Mouse (Mus musculus): ENCODE measurements around the gene Zfp740. TPM values are rescaled to one million over a fixed set of nuclear protein-coding genes. Genes with fewer than 3 reads are reported as not detected.

Gene Zfp740
- polyA plus RNA-seq, 1 experiment from 2014 or later, result 49.6 TPM

GRCm38 (mm10) chr15:102203835-102204381 is 859 bp downstream of the Zfp740 start:
- peak overlapping the region; percentile 100 for H3K27ac ChIP-seq (ENCODE audit: low read length)
- peaks cover 32% of the 10 kb centered on the region for H3K4me1 ChIP-seq (ENCODE audit: control insufficient read depth, insufficient read depth, low read length)
- WGBS, result under 1% methylated on average over 43 of the region's 72 CpGs
- no peaks in the 10 kb centered on the region for H3K9me3 ChIP-seq (replicated peaks; ENCODE audit: control insufficient read depth, low read length)
- H3K27me3 ChIP-seq (ENCODE audit: control insufficient read depth, insufficient read depth, low read length), result no peaks in the 10 kb centered on the region
- ATAC-seq (ENCODE audit: insufficient read depth, low FRiP score), result peak; percentile 48
- H3K4me3 ChIP-seq (replicated peaks; ENCODE audit: low read length), result peak overlapping the region; percentile 89
- H3K9ac ChIP-seq (ENCODE audit: low read length), result peak overlapping the region; percentile 99
- peaks cover 11% of the 10 kb centered on the region for H3K36me3 ChIP-seq (ENCODE audit: control insufficient read depth, insufficient read depth, low read length)
- peak overlapping the region; percentile 94 for H3K4me2 ChIP-seq (ENCODE audit: low read depth, low read length)

- Histone ChIP-seq H3K27me3 (ENCODE audit: control insufficient read depth, insufficient read depth, low read length) (no peaks in the 10 kb centered on the region), H3K9ac (ENCODE audit: low read length) (peak within 1 kb of the TSS; percentile 99), H3K4me3 (replicated peaks; ENCODE audit: low read length) (peak within 1 kb of the TSS; percentile 89), H3K4me2 (ENCODE audit: low read depth, low read length) (peak within 1 kb of the TSS; percentile 94), H3K4me1 (ENCODE audit: control insufficient read depth, insufficient read depth, low read length) (peaks cover 32% of the 10 kb centered on the region), H3K36me3 (ENCODE audit: control insufficient read depth, insufficient read depth, low read length) (peaks cover 18% of the 10 kb centered on the region), H3K27ac (ENCODE audit: low read length) (peak within 1 kb of the TSS; percentile 100), H3K9me3 (replicated peaks; ENCODE audit: control insufficient read depth, low read length) (no peaks in the 10 kb centered on the region)
- ATAC-seq (ENCODE audit: insufficient read depth, low FRiP score), result no peak
- 42% methylated on average over 19 of the region's 19 CpGs for WGBS
Measured at GRCm38 (mm10) chr15:102204674-102205505, 1.8 kb downstream of the Zfp740 start, which contains the start of gene Csad. TSS of gene Csad (minus strand) at chr15:102204724.

GRCm38 (mm10) chr15:102205779-102206178 is 2.7 kb downstream of the Zfp740 start:
- no peak for ATAC-seq (ENCODE audit: insufficient read depth, low FRiP score)
- H3K9ac ChIP-seq (ENCODE audit: low read length), result peak overlapping the region; percentile 99
- H3K27ac ChIP-seq (ENCODE audit: low read length), result peak overlapping the region; percentile 19; the same call in 1 of the 2 replicates
- 32% methylated on average over 8 of the region's 8 CpGs for WGBS
- H3K4me2 ChIP-seq (ENCODE audit: low read depth, low read length), result peak overlapping the region; percentile 94
- H3K27me3 ChIP-seq (ENCODE audit: control insufficient read depth, insufficient read depth, low read length), result no peaks in the 10 kb centered on the region
- H3K4me1 ChIP-seq (ENCODE audit: control insufficient read depth, insufficient read depth, low read length), result peaks cover 32% of the 10 kb centered on the region
- no peaks in the 10 kb centered on the region for H3K9me3 ChIP-seq (replicated peaks; ENCODE audit: control insufficient read depth, low read length)
- H3K36me3 ChIP-seq (ENCODE audit: control insufficient read depth, insufficient read depth, low read length), result peaks cover 21% of the 10 kb centered on the region
- peak overlapping the region; percentile 89 for H3K4me3 ChIP-seq (replicated peaks; ENCODE audit: low read length)

- no peak for ATAC-seq (ENCODE audit: insufficient read depth, low FRiP score)
- 74% methylated on average over 3 of the region's 3 CpGs for WGBS
- Histone ChIP-seq H3K4me3 (replicated peaks; ENCODE audit: low read length) (no peak overlapping the region), H3K27me3 (ENCODE audit: control insufficient read depth, insufficient read depth, low read length) (no peaks in the 10 kb centered on the region), H3K9me3 (replicated peaks; ENCODE audit: control insufficient read depth, low read length) (no peaks in the 10 kb centered on the region), H3K36me3 (ENCODE audit: control insufficient read depth, insufficient read depth, low read length) (peaks cover 25% of the 10 kb centered on the region), H3K4me2 (ENCODE audit: low read depth, low read length) (no peak overlapping the region), H3K27ac (ENCODE audit: low read length) (no peak overlapping the region), H3K9ac (ENCODE audit: low read length) (no peak overlapping the region), H3K4me1 (ENCODE audit: control insufficient read depth, insufficient read depth, low read length) (peaks cover 30% of the 10 kb centered on the region)
Measured at GRCm38 (mm10) chr15:102207351-102207750, 4.3 kb downstream of the Zfp740 start.

GRCm38 (mm10) chr15:102208092-102208561 is 5.1 kb downstream of the Zfp740 start:
- no peak for ATAC-seq (ENCODE audit: insufficient read depth, low FRiP score)
- Histone ChIP-seq H3K36me3 (ENCODE audit: control insufficient read depth, insufficient read depth, low read length) (peaks cover 29% of the 10 kb centered on the region), H3K27me3 (ENCODE audit: control insufficient read depth, insufficient read depth, low read length) (no peaks in the 10 kb centered on the region), H3K4me1 (ENCODE audit: control insufficient read depth, insufficient read depth, low read length) (peaks cover 24% of the 10 kb centered on the region), H3K4me2 (ENCODE audit: low read depth, low read length) (no peak overlapping the region), H3K27ac (ENCODE audit: low read length) (no peak overlapping the region), H3K9ac (ENCODE audit: low read length) (no peak overlapping the region), H3K4me3 (replicated peaks; ENCODE audit: low read length) (no peak overlapping the region), H3K9me3 (replicated peaks; ENCODE audit: control insufficient read depth, low read length) (no peaks in the 10 kb centered on the region)
- 59% methylated on average over 9 of the region's 9 CpGs for WGBS

- no peak overlapping the region for H3K9ac ChIP-seq (ENCODE audit: low read length)
- peaks cover 29% of the 10 kb centered on the region for H3K36me3 ChIP-seq (ENCODE audit: control insufficient read depth, insufficient read depth, low read length)
- H3K9me3 ChIP-seq (replicated peaks; ENCODE audit: control insufficient read depth, low read length), result no peaks in the 10 kb centered on the region
- WGBS, result 88% methylated on average over 8 of the region's 8 CpGs
- no peak overlapping the region for H3K4me2 ChIP-seq (ENCODE audit: low read depth, low read length)
- no peak overlapping the region for H3K27ac ChIP-seq (ENCODE audit: low read length)
- H3K4me1 ChIP-seq (ENCODE audit: control insufficient read depth, insufficient read depth, low read length), result peaks cover 24% of the 10 kb centered on the region
- H3K27me3 ChIP-seq (ENCODE audit: control insufficient read depth, insufficient read depth, low read length), result no peaks in the 10 kb centered on the region
- no peak overlapping the region for H3K4me3 ChIP-seq (replicated peaks; ENCODE audit: low read length)
- ATAC-seq (ENCODE audit: insufficient read depth, low FRiP score), result no peak
Measured at GRCm38 (mm10) chr15:102209114-102209513, 6.1 kb downstream of the Zfp740 start.

GRCm38 (mm10) chr15:102210816-102211215 is 7.8 kb downstream of the Zfp740 start:
- WGBS, result 92% methylated on average over 4 of the region's 4 CpGs
- H3K27me3 ChIP-seq (ENCODE audit: control insufficient read depth, insufficient read depth, low read length), result no peaks in the 10 kb centered on the region
- no peak for ATAC-seq (ENCODE audit: insufficient read depth, low FRiP score)

GRCm38 (mm10) chr15:102211895-102212294 is 8.8 kb downstream of the Zfp740 start:
- Histone ChIP-seq H3K4me2 (ENCODE audit: low read depth, low read length) (no peak overlapping the region), H3K36me3 (ENCODE audit: control insufficient read depth, insufficient read depth, low read length) (peaks cover 26% of the 10 kb centered on the region)

More at GRCm38 (mm10) chr15:102210816-102211215, 7.8 kb downstream of the Zfp740 start:
- no peak overlapping the region for H3K4me3 ChIP-seq (replicated peaks; ENCODE audit: low read length)
- H3K4me1 ChIP-seq (ENCODE audit: control insufficient read depth, insufficient read depth, low read length), result peaks cover 11% of the 10 kb centered on the region
- H3K27ac ChIP-seq (ENCODE audit: low read length), result no peak overlapping the region
- H3K4me2 ChIP-seq (ENCODE audit: low read depth, low read length), result no peak overlapping the region
- H3K9me3 ChIP-seq (replicated peaks; ENCODE audit: control insufficient read depth, low read length), result no peaks in the 10 kb centered on the region
- H3K36me3 ChIP-seq (ENCODE audit: control insufficient read depth, insufficient read depth, low read length), result peaks cover 26% of the 10 kb centered on the region
- H3K9ac ChIP-seq (ENCODE audit: low read length), result no peak overlapping the region

GRCm38 (mm10) chr15:102214132-102214531 is 11.1 kb downstream of the Zfp740 start:
- H3K9ac ChIP-seq (ENCODE audit: low read length), result no peak overlapping the region
- H3K4me2 ChIP-seq (ENCODE audit: low read depth, low read length), result no peak overlapping the region
- WGBS, result 41% methylated on average over 2 of the region's 2 CpGs
- H3K4me3 ChIP-seq (replicated peaks; ENCODE audit: low read length), result no peak overlapping the region
- no peak overlapping the region for H3K27ac ChIP-seq (ENCODE audit: low read length)
- no peak for ATAC-seq (ENCODE audit: insufficient read depth, low FRiP score)
- no peaks in the 10 kb centered on the region for H3K4me1 ChIP-seq (ENCODE audit: control insufficient read depth, insufficient read depth, low read length)
- H3K36me3 ChIP-seq (ENCODE audit: control insufficient read depth, insufficient read depth, low read length), result peaks cover 16% of the 10 kb centered on the region
- H3K9me3 ChIP-seq (replicated peaks; ENCODE audit: control insufficient read depth, low read length), result no peaks in the 10 kb centered on the region
- no peaks in the 10 kb centered on the region for H3K27me3 ChIP-seq (ENCODE audit: control insufficient read depth, insufficient read depth, low read length)

More at GRCm38 (mm10) chr15:102211895-102212294, 8.8 kb downstream of the Zfp740 start:
- Histone ChIP-seq H3K4me1 (ENCODE audit: control insufficient read depth, insufficient read depth, low read length) (peaks cover 4% of the 10 kb centered on the region; the same call in 1 of the 2 replicates), H3K9me3 (replicated peaks; ENCODE audit: control insufficient read depth, low read length) (no peaks in the 10 kb centered on the region), H3K27me3 (ENCODE audit: control insufficient read depth, insufficient read depth, low read length) (no peaks in the 10 kb centered on the region), H3K27ac (ENCODE audit: low read length) (no peak overlapping the region), H3K4me3 (replicated peaks; ENCODE audit: low read length) (no peak overlapping the region), H3K9ac (ENCODE audit: low read length) (no peak overlapping the region)
- no peak for ATAC-seq (ENCODE audit: insufficient read depth, low FRiP score)
- WGBS, result 77% methylated on average over 6 of the region's 6 CpGs
